Mouse (Mus musculus) embryonic fibroblast, embryonic 13.5 days (primary cell): ENCODE data around the gene Rassf3.

Source experiments
- CTCF ChIP-seq: IDR thresholded peaks from 2 replicates; pipeline ENCODE4 v1.5.1; 2011; ENCODE audit warnings: mild to moderate bottlenecking, control low read depth, low read length, moderate library complexity, borderline replicate concordance; ENCODE audit not compliant: insufficient read depth
- POLR2A ChIP-seq: IDR thresholded peaks from 2 replicates; pipeline ENCODE4 v1.6.1; 2011; ENCODE audit warnings: low read depth, mild to moderate bottlenecking, control low read depth, low read length, moderate library complexity

DNA sequence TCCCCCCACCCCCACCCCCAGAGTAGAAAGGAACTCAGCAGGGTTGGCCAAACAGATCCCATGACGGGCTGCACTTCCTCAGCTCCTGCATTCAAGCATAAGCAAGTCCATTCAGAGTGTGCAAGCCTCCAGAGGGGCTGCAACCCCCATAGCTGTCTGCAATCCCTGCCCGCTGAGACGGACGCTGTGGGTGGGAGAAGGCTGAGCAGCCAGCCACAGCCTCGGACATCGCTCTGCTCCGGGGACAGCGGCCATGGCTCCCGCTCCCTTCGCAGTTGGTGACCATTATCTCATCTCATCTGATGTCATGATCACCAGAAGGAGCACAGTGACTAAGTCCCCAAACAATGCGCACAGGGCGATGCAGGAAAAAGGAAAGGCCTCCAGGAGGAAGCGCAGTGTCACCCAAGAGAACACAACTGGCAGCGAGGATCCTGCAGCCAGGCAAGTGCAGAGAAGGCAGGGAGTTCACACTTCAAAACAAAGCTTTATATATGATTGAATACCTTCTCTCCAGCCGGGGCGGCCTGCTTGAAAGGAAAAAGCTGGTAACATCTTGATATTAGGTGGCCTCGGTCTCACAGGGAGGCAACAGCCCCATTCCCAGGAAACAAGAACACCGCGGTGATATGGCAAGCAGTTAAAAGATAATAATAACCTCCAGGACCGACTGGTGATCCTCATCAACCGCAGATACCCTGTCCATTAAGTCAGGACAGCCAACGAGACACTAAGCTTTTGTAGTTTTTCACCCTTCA lies 14.6 kb downstream of the Rassf3 start:
- TF ChIP-seq CTCF (no peak), POLR2A (no peak)
